Mouse (Mus musculus) heart, embryonic 16.5 days (tissue): Measurements from ENCODE around the gene Uhrf1bp1l. TPM values are rescaled to one million over a fixed set of nuclear protein-coding genes. Genes with fewer than 3 reads are reported as not detected.

ENCODE experiments used
- ATAC-seq: fragments of 200-750 bp; cut with Nextera tagmentation; replicated peaks from 2 replicates; pipeline ENCODE4 v1.8.0; 2017; ENCODE audit warnings: moderate number of reproducible peaks; ENCODE audit not compliant: insufficient read depth, low FRiP score; ENCODE audit errors: extremely low read depth
- H3K27ac ChIP-seq: fragments of 300-500 bp; sonication (generic); 2 replicates; pipeline ENCODE4 v1.5.1; 2014; ENCODE audit warnings: mild to moderate bottlenecking, low read length, control low read depth, moderate library complexity
- H3K27me3 ChIP-seq: fragments of 300-500 bp; sonication (generic); 2 replicates; pipeline ENCODE4 v1.6.1; 2014; ENCODE audit warnings: low read length, mixed read lengths; ENCODE audit not compliant: control insufficient read depth, insufficient read depth
- H3K36me3 ChIP-seq: fragments of 300-500 bp; sonication (generic); 2 replicates; pipeline ENCODE4 v1.6.1; 2014; ENCODE audit not compliant: control insufficient read depth, insufficient read depth
- H3K4me1 ChIP-seq: fragments of 300-500 bp; sonication (generic); 2 replicates; pipeline ENCODE4 v1.6.1; 2014; ENCODE audit warnings: low read length, mixed read lengths; ENCODE audit not compliant: control insufficient read depth, insufficient read depth
- H3K4me2 ChIP-seq: fragments of 300-500 bp; sonication (generic); 2 replicates; pipeline ENCODE4 v1.6.1; 2014; ENCODE audit warnings: low read depth, mild to moderate bottlenecking, control low read depth, low read length
- H3K4me3 ChIP-seq: fragments of 300-500 bp; sonication (generic); 2 replicates; pipeline ENCODE4 v1.5.1; 2014; ENCODE audit warnings: mild to moderate bottlenecking, control low read depth, low read length
- H3K9ac ChIP-seq: fragments of 300-500 bp; sonication (generic); 2 replicates; pipeline ENCODE4 v1.6.1; 2014; ENCODE audit warnings: low read length, control low read depth
- H3K9me3 ChIP-seq: fragments of 300-500 bp; sonication (generic); replicated peaks from 2 replicates; pipeline ENCODE4 v1.6.1; 2016; ENCODE audit warnings: low read length; ENCODE audit not compliant: control insufficient read depth
- WGBS: fragments of 180-500 bp; shearing (Covaris S2); extraction: QIAGEN DNeasy Blood & Tissue Kit; methylation state at CpG from one replicate; pipeline ENCODE4 v1.1.7; 2014; 5-methylcytosine and 5-hydroxymethylcytosine counted together
- polyA plus RNA-seq: library from polyadenylated mRNA; unstranded; fragments of >200 nt; fragmentation: Nextera tagmentation; extraction: Ambion mirVana; gene quantifications from 2 replicates; pipeline ENCODE4 v1.2.1, GENCODE M21; 2015

The Uhrf1bp1l gene
- polyA plus RNA-seq, 1 experiment from 2014 or later: 19.9 TPM

DNA sequence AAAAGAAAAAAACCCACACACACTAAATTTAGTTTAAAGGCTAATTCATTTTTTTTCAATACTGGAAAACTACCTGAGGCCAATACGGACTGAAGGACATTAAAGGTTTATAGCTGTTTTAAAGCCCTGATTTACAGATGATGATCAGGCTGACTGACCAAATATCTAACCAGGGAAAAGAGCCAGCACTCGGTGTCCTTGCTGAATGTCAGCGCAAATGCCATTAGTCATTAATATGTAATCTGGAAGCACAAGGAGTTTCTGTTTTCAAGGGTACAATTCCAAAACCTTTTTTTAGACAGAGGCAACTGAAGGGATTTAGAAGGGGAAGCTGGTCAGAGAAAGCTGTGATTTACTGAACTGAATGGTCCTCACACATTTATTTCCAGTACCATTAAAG, 24.0 kb upstream of the Uhrf1bp1l start:
- no peaks in the 10 kb centered on the region for H3K4me1 ChIP-seq
- H3K4me3 ChIP-seq: no peak overlapping the region
- H3K4me2 ChIP-seq: no peak overlapping the region
- H3K9me3 ChIP-seq: no peaks in the 10 kb centered on the region
- H3K36me3 ChIP-seq: peaks cover 24% of the 10 kb centered on the region
- no peaks in the 10 kb centered on the region for H3K27me3 ChIP-seq
- no peak for ATAC-seq
- peak overlapping the region; percentile 29; the same call in 1 of the 2 replicates for H3K27ac ChIP-seq
- 71% methylated on average over 3 of the region's 3 CpGs for whole genome bisulfite sequencing
- no peak overlapping the region for H3K9ac ChIP-seq

DNA sequence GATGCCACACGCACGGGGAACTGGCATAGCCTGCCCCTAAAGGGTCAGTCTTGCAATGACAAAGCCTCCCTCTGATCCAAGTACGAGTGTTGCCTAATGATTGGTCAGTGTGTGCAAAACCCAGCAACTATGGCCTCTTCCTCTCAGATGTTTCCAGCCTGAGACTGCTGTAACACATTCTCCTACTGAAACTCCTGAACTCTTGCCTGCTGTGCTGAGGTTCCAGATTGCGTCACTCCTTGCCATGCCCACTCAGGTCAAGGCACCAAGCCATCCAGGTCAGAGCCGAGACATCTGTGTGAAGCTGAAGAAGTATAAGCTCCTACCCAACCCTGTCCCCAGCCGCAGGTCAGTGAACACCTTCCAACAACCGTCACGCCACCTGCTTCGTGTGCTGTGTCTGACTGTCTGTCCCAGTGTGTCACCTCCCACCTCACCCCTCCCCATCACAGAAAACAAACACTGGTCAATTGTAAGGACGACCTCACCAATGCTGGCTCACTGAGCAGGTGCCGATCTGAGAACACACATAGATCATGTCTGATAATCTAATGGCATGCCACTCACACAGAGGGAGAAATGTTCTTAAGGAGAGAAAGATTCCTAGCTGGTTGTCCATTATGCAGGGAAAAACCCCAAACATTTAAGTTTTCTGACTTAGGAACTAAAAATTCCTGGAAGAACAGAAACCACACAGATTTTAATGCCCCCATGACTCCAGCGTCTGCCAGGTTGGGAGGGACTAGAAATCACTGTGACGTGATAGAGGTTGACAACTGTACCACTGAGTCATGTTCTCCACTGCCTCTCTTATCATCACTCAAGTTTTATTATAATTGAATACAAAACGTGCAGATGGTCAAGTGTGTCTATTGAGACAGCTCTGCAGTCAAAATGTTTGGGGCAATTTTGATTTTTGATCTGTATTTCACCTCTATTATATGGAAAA, 22.3 kb upstream of the Uhrf1bp1l start:
- H3K27me3 ChIP-seq: no peaks in the 10 kb centered on the region
- no peak overlapping the region for H3K27ac ChIP-seq
- H3K4me2 ChIP-seq: no peak overlapping the region
- ATAC-seq: no peak
- WGBS: 86% methylated on average over 14 of the region's 14 CpGs
- no peak overlapping the region for H3K4me3 ChIP-seq
- H3K9me3 ChIP-seq: no peaks in the 10 kb centered on the region
- H3K4me1 ChIP-seq: no peaks in the 10 kb centered on the region
- peaks cover 29% of the 10 kb centered on the region for H3K36me3 ChIP-seq
- H3K9ac ChIP-seq: no peak overlapping the region

DNA sequence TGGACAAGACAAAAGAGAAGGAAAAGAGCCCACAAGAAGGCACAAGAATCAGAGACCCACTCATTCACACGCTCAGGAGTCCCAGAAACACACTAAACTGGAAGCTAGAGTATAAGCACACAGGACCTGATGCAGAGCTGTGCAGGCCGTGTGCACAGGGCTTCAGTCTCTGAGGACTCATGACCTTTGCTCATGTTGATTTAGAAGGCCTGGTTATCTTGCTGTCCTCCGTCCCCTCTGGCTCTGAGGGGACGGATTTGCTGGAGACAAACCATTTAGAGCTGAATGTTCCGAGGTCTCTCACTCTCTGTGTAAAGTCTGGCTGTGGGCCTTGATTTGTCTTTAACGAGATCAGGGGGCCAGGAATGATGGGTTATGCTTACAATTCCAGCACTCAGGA, 14.4 kb upstream of the Uhrf1bp1l start:
- H3K9me3 ChIP-seq: no peaks in the 10 kb centered on the region
- no peak overlapping the region for H3K27ac ChIP-seq
- ATAC-seq: no peak
- no peaks in the 10 kb centered on the region for H3K27me3 ChIP-seq
- no peak overlapping the region for H3K4me3 ChIP-seq
- WGBS: 77% methylated on average over 6 of the region's 6 CpGs
- no peak overlapping the region for H3K4me2 ChIP-seq
- H3K36me3 ChIP-seq: peaks cover 11% of the 10 kb centered on the region
- peaks cover 5% of the 10 kb centered on the region for H3K4me1 ChIP-seq
- no peak overlapping the region for H3K9ac ChIP-seq

DNA sequence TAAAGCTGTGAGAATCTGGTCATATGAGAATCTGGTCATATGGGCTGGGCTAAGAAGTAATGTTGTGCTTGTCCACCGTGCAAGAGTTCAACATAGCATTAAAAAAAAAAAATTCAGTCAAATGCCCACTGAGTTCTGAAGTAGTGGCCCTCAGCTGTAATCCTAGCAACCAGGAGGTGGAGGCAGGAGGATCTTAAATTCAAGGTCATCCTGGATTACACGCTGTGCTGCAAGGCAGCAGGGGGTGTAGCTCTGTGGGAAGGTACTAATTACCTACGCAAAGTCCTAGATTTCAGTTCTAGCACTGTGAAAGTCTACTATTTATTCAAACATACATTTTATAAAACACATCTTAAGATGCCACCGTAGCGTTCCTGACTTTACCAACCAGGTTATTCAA, 13.4 kb upstream of the Uhrf1bp1l start:
- no peak overlapping the region for H3K27ac ChIP-seq

DNA sequence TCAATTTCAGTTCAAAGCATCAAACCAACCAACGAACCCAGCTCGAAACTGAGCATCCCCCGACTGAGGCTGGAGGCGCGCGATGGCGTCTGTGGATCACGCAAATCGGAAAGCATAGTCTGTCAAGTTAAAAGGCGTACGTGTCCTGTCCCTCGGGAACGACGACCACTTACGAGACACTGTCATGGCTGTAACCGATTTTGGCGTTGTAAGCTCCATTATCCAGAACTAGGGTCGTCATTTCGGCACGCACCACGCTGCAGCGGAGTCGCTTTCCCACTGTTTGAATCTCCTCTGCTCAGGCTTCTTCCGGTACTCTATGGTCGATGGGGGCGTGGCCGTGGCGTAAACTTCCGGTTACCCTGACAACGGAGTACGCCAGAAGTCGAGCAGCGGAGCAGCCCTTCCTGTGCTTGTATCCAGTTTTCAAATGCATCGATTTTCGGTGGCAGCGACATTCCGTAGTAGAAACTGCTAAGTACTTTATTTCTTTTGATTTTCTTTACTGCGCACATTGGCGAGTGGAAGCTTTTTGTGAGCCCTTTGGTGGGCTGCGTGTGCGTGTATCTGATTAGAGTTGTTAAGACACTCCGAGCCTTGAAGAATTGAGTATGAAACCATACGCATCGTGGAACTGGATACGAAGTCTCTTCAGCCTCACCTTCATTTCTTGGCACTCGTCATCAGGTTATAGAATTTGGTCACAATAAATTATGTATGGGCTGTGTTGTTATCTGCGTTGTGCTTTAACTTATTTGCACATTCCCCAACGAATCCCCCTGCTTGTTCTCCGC, 12.6 kb upstream of the Uhrf1bp1l start, which contains the start of gene Actr6:
Gene Actr6 (minus strand): TSS at position 295 of the 794 bp plus-strand sequence.
- WGBS: under 1% methylated on average over 49 of the region's 49 CpGs
- H3K4me2 ChIP-seq: peak within 1 kb of the TSS; percentile 86
- H3K9ac ChIP-seq: peak within 1 kb of the TSS; percentile 66
- peak; percentile 98 for ATAC-seq
- peak within 1 kb of the TSS; percentile 41; the same call in 1 of the 2 replicates for H3K27ac ChIP-seq
- no peaks in the 10 kb centered on the region; the same call in 1 of the 2 replicates for H3K36me3 ChIP-seq
- H3K27me3 ChIP-seq: no peaks in the 10 kb centered on the region
- peak within 1 kb of the TSS; percentile 76 for H3K4me3 ChIP-seq
- H3K4me1 ChIP-seq: peaks cover 5% of the 10 kb centered on the region
- H3K9me3 ChIP-seq: no peaks in the 10 kb centered on the region

More for the DNA sequence above, 13.4 kb upstream of the Uhrf1bp1l start:
- H3K27me3 ChIP-seq: no peaks in the 10 kb centered on the region
- no peak for ATAC-seq
- WGBS: 13% methylated on average over 5 of the region's 5 CpGs
- H3K4me3 ChIP-seq: peak overlapping the region; percentile 76
- H3K36me3 ChIP-seq: peaks cover 4% of the 10 kb centered on the region; the same call in 1 of the 2 replicates
- peaks cover 5% of the 10 kb centered on the region for H3K4me1 ChIP-seq
- H3K9me3 ChIP-seq: no peaks in the 10 kb centered on the region
- peak overlapping the region; percentile 66 for H3K9ac ChIP-seq
- peak overlapping the region; percentile 86 for H3K4me2 ChIP-seq

DNA sequence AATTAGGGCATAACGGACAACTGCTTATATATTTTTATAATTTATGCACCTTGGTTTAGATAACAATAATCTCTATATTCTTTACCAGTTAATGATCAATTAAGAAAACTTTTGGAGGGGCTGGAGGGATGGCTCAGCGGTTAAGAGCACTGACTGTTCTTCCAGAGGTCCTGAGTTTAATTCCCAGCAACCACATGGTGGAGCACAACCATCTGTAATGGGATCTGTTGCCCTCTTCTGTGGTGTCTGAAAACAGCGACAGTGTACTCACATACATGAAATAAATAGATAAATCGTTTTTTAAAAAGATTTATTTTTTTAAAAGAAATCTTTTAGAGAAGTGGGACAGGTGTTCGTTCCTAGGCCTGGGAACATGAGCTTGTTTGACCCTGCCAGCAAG, 7.7 kb upstream of the Uhrf1bp1l start:
- no peaks in the 10 kb centered on the region for H3K4me1 ChIP-seq
- no peaks in the 10 kb centered on the region for H3K27me3 ChIP-seq
- no peak overlapping the region for H3K27ac ChIP-seq
- no peak overlapping the region for H3K4me2 ChIP-seq
- H3K36me3 ChIP-seq: no peaks in the 10 kb centered on the region
- no peak for ATAC-seq
- H3K4me3 ChIP-seq: no peak overlapping the region
- H3K9ac ChIP-seq: no peak overlapping the region
- WGBS: 39% methylated on average over 5 of the region's 5 CpGs
- H3K9me3 ChIP-seq: no peaks in the 10 kb centered on the region

DNA sequence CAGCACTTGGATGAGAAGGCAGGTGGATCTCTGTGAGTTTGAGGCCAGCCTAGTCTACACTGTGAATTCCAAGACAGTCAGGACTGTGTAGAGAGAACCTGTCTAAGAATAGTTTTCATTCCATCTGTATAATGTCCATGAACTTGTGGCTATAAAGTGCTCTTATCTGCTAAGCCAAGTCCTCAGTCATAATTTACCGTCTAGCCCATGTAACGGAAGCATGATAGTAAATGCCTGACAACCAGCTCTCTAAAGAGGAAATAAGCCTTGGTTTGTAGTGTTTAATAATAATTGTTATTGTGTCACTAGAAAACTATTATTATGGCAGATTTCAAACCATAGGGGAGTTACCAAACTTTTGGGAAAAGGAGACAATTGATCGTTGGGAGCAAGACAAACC, 6.9 kb upstream of the Uhrf1bp1l start:
- no peak overlapping the region for H3K9ac ChIP-seq
- no peaks in the 10 kb centered on the region for H3K9me3 ChIP-seq
- no peak overlapping the region for H3K4me2 ChIP-seq
- no peaks in the 10 kb centered on the region for H3K4me1 ChIP-seq
- no peaks in the 10 kb centered on the region for H3K36me3 ChIP-seq
- H3K27me3 ChIP-seq: no peaks in the 10 kb centered on the region
- no peak overlapping the region for H3K27ac ChIP-seq
- no peak overlapping the region for H3K4me3 ChIP-seq
- ATAC-seq: no peak
- 68% methylated on average over 3 of the region's 3 CpGs for WGBS

DNA sequence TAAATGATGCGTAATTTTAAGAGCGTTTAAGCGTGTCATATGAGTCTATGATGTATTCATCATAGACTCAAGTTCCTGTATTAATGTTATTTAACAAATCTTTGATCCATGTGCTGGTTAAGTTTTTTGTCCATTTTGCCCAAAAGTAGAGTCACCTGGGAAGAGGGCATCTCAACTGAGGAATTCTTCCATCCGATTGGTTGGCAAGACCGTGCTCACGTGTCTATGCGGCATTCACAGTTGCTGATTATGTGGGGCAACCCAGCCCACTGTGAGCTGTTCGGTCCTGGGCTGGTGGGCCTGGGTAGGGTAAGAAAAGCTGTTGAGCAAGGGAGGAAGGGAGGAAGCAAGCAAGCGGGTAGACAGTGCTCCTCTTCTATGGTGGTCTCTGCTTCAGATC, 6.4 kb upstream of the Uhrf1bp1l start:
- H3K27me3 ChIP-seq: no peaks in the 10 kb centered on the region
- H3K9me3 ChIP-seq: no peaks in the 10 kb centered on the region
- H3K9ac ChIP-seq: no peak overlapping the region
- 82% methylated on average over 9 of the region's 9 CpGs for WGBS
- H3K4me2 ChIP-seq: no peak overlapping the region
- H3K36me3 ChIP-seq: no peaks in the 10 kb centered on the region
- no peaks in the 10 kb centered on the region for H3K4me1 ChIP-seq
- no peak for ATAC-seq
- no peak overlapping the region for H3K4me3 ChIP-seq
- no peak overlapping the region for H3K27ac ChIP-seq

DNA sequence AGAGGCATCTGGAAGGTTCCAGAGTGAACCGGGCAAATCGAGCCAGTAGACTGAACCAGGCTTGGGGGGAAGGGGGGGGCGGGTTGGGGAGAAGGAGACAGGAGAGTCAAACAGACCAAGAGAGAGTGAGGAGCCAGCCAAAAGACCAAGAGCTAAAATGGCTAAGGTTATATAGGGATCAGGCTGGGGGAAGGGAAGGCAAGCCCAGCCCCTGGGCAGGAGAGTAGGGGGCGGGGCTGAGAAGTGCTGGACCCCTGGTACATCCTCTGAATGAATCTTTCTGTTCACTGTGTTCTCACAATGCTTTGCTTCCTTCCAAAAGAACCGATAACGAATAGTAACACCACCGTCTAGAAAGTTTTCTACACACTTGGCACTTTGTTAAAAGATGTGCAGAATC, 5.1 kb upstream of the Uhrf1bp1l start:
- no peaks in the 10 kb centered on the region for H3K27me3 ChIP-seq
- WGBS: 55% methylated on average over 6 of the region's 7 CpGs
- no peak overlapping the region for H3K4me3 ChIP-seq
- no peaks in the 10 kb centered on the region for H3K36me3 ChIP-seq
- H3K9ac ChIP-seq: no peak overlapping the region
- H3K9me3 ChIP-seq: no peaks in the 10 kb centered on the region
- H3K27ac ChIP-seq: no peak overlapping the region
- ATAC-seq: no peak
- H3K4me2 ChIP-seq: no peak overlapping the region
- H3K4me1 ChIP-seq: no peaks in the 10 kb centered on the region
